Mouse (Mus musculus): Measurements from ENCODE around the gene Slc25a29. TPM values are rescaled to one million over a fixed set of nuclear protein-coding genes. Genes with fewer than 3 reads are reported as not detected.
A peak's percentile ranks its signal among the peaks of the same experiment; 100 is the strongest.

Gene Slc25a29
- polyA plus RNA-seq, 1 experiment from 2014 or later: 3.1 TPM

DNA sequence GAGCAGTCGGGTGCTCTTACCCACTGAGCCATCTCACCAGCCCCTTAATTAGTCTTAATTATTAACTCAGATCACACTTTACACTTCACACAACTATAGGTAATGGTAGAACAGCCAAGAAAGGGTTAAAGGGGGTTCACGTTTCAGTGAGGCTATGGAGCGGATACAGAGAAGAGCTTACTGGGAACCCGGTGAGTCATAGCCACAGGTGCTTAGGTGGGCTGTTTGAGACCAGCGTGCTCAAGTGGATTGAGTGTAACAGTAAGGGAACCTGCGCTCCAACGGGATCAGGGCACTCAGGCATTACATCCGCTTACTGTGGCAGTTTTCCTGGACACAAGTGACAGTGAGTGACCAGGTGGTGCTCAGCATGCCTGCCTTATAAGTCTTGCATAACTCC, 12.6 kb downstream of the Slc25a29 start:
- H3K9me3 ChIP-seq (replicated peaks): no peaks in the 10 kb centered on the region
- H3K27me3 ChIP-seq: no peaks in the 10 kb centered on the region
- H3K4me1 ChIP-seq (replicated peaks): peaks cover 6% of the 10 kb centered on the region
- H3K4me3 ChIP-seq: no peak overlapping the region
- H3K27ac ChIP-seq: no peak overlapping the region
- H3K4me2 ChIP-seq: no peak overlapping the region
- WGBS: 68% methylated on average over 8 of the region's 8 CpGs
- H3K9ac ChIP-seq: no peak overlapping the region
- no peaks in the 10 kb centered on the region for H3K36me3 ChIP-seq
- ATAC-seq (replicated peaks; ENCODE audit: insufficient number of reproducible peaks, insufficient read depth, low FRiP score, low read depth): no peak

DNA sequence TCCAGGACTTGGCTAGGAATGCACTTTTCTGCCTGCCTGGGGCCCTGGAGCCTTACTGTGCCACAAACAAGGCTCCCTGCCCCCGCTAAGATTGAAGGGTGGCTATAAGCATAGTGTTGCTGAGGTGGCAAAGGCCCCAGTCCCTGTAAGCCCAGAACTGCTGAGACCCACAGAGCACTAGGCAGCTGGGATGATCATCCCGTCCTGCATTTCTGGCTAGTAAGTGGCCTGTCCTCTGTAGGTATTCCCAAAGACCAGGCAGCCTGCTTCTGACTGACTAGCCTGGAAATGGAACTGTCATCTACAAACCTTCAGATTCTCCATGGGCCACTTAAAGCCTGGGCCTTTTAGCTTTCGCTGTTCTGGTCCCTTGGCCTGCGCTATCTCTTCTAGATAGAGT, 15.2 kb downstream of the Slc25a29 start:
- Histone ChIP-seq H3K27me3 (no peaks in the 10 kb centered on the region), H3K9ac (no peak overlapping the region), H3K4me2 (no peak overlapping the region), H3K36me3 (peaks cover 9% of the 10 kb centered on the region), H3K27ac (no peak overlapping the region), H3K9me3 (replicated peaks) (no peaks in the 10 kb centered on the region), H3K4me3 (no peak overlapping the region), H3K4me1 (replicated peaks) (peaks cover 8% of the 10 kb centered on the region)
- 76% methylated on average over 4 of the region's 4 CpGs for WGBS
- no peak for ATAC-seq (replicated peaks; ENCODE audit: insufficient number of reproducible peaks, insufficient read depth, low FRiP score, low read depth)

DNA sequence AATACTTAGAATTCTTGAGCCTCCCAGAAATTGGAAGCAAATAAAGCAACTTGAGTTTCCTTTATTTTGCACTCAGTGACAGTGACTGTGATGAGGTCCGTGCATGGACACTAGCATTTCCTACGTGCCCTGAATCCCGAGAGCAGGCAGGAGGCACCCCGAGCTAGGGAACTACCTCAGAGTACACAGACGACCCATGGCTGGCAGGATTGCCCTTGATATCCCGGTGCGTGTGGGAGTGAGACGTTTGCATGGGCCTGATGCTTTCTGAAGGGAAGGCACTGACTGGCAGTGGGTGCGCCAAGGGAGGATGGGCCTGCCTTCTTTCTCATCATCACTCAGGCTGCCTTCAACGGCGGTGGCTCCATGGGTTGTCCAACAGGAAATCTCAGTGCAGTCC, 19.1 kb downstream of the Slc25a29 start:
- WGBS: 66% methylated on average over 11 of the region's 11 CpGs
- Histone ChIP-seq H3K9me3 (replicated peaks) (no peaks in the 10 kb centered on the region), H3K9ac (no peak overlapping the region), H3K27me3 (no peaks in the 10 kb centered on the region), H3K27ac (no peak overlapping the region), H3K4me2 (no peak overlapping the region), H3K36me3 (peaks cover 16% of the 10 kb centered on the region), H3K4me3 (no peak overlapping the region), H3K4me1 (replicated peaks) (peaks cover 16% of the 10 kb centered on the region)
- no peak for ATAC-seq (replicated peaks; ENCODE audit: insufficient number of reproducible peaks, insufficient read depth, low FRiP score, low read depth)

DNA sequence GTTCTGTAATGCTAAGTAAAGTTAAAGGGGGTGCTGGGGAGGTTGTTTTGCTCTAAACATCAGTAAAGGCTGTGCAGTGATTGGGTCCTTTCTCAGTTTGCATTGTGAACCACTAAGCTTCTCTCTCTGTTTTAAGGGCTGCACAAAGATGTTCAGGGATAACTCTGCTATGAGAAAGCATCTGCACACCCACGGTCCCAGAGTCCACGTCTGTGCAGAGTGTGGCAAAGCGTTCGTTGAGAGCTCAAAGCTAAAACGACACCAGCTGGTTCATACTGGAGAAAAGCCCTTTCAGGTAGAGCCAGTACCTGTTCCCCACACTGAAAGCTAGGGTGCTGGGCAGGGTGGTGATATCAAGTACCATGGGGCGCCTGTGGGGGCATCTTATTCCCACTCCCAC, 21.2 kb downstream of the Slc25a29 start:
- Histone ChIP-seq H3K4me3 (no peak overlapping the region), H3K9me3 (replicated peaks) (no peaks in the 10 kb centered on the region), H3K4me2 (no peak overlapping the region), H3K4me1 (replicated peaks) (peaks cover 27% of the 10 kb centered on the region; the same call in 1 of the 2 replicates), H3K27me3 (no peaks in the 10 kb centered on the region), H3K36me3 (peaks cover 19% of the 10 kb centered on the region), H3K27ac (no peak overlapping the region), H3K9ac (no peak overlapping the region)
- no peak for ATAC-seq (replicated peaks; ENCODE audit: insufficient number of reproducible peaks, insufficient read depth, low FRiP score, low read depth)
- WGBS: 91% methylated on average over 6 of the region's 6 CpGs

DNA sequence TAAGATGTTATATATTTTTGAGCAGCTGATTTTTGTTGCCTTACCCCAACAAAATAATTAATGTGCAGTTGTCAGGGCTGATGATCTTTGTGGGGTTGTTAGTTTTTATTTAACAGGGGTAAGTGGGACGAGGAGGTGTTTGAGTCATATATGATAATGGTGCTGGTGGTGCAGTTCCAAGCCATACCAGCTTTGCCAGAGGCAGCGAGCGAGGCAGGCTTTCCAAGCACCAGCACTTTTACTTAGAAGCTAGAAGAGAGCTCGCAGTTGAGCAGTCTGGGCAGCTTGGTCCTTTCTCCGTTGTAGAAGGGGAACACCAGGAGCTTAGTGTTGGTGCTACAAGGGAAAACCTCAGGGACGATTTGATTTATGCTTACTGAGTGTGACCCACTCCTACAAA, 23.2 kb downstream of the Slc25a29 start:
- no peaks in the 10 kb centered on the region for H3K9me3 ChIP-seq (replicated peaks)
- H3K9ac ChIP-seq: no peak overlapping the region
- H3K4me3 ChIP-seq: no peak overlapping the region
- WGBS: 80% methylated on average over 6 of the region's 6 CpGs
- peaks cover 36% of the 10 kb centered on the region for H3K4me1 ChIP-seq (replicated peaks)
- peaks cover 15% of the 10 kb centered on the region for H3K36me3 ChIP-seq
- ATAC-seq (replicated peaks; ENCODE audit: insufficient number of reproducible peaks, insufficient read depth, low FRiP score, low read depth): no peak
- no peaks in the 10 kb centered on the region for H3K27me3 ChIP-seq
- H3K4me2 ChIP-seq: no peak overlapping the region
- H3K27ac ChIP-seq: no peak overlapping the region

DNA sequence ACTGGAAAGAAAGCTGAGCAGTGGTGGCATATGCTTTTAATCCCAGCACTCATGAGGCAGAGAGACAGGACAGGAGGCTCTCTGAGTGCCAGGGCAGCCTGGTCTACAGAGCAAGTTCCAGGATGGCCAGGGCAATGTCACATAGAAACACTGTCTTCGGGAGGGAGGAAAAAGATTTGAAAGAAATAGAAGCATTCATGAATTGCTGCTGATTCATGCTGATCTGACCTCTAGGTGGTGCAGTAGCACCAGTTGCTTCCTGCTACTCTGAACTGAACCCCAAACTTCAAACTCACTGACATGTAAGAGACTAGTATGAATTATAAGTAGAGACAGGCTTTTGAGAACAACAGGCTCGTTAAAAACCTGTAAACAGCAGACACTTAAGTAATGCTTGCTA, 24.6 kb downstream of the Slc25a29 start:
- H3K4me2 ChIP-seq: no peak overlapping the region
- H3K27me3 ChIP-seq: no peaks in the 10 kb centered on the region
- peaks cover 35% of the 10 kb centered on the region for H3K4me1 ChIP-seq (replicated peaks)
- H3K36me3 ChIP-seq: peaks cover 10% of the 10 kb centered on the region; the same call in 1 of the 2 replicates
- H3K27ac ChIP-seq: no peak overlapping the region
- H3K9me3 ChIP-seq (replicated peaks): no peaks in the 10 kb centered on the region
- H3K9ac ChIP-seq: no peak overlapping the region
- 50% methylated on average over 2 of the region's 2 CpGs for WGBS
- H3K4me3 ChIP-seq: no peak overlapping the region
- ATAC-seq (replicated peaks; ENCODE audit: insufficient number of reproducible peaks, insufficient read depth, low FRiP score, low read depth): no peak

DNA sequence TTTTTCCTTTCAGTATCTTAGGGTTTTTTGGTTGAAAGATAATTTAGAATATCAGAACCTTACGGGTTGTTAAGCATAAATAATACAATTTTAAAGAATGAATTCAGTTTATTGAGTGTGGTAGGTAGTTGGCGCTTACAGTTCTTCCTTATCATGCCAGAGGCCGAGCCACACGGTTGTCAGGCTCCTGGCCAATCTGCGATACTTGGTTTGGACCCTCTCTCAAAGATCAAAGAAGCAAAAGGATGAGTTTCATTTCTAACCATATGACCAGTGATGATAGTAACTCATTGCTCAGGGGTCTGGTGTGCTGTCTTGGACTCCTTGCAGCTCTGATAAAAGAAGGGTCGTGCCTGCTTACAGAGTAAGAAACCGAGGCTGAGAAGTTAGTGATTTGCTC, 25.4 kb downstream of the Slc25a29 start:
- H3K27ac ChIP-seq: no peak overlapping the region
- WGBS: 66% methylated on average over 7 of the region's 7 CpGs
- no peak overlapping the region for H3K4me3 ChIP-seq
- H3K36me3 ChIP-seq: peaks cover 10% of the 10 kb centered on the region; the same call in 1 of the 2 replicates
- no peak overlapping the region for H3K9ac ChIP-seq
- no peak overlapping the region for H3K4me2 ChIP-seq
- H3K4me1 ChIP-seq (replicated peaks): peaks cover 38% of the 10 kb centered on the region
- H3K9me3 ChIP-seq (replicated peaks): no peaks in the 10 kb centered on the region
- no peaks in the 10 kb centered on the region for H3K27me3 ChIP-seq
- no peak for ATAC-seq (replicated peaks; ENCODE audit: insufficient number of reproducible peaks, insufficient read depth, low FRiP score, low read depth)

DNA sequence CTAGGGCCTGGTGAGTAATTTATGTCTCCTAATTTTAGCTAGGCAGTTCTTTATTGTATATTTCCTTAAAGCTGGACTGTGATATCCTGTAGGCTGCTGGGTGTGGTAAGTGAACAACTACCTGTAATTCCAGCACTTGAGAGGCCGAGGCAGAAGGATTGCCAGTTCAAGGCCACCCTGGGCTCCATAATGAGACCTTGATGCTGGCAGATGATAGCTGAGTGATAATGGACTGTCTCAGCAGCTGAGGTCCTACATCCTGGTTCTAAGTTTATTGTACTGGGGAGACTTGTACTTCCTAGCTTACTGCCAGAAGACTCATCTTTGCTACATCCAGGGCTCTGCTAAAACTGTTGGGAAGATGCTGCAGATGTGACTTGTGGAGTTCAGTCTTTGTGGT, 25.9 kb downstream of the Slc25a29 start:
- peaks cover 7% of the 10 kb centered on the region; the same call in 1 of the 2 replicates for H3K36me3 ChIP-seq
- H3K4me1 ChIP-seq (replicated peaks): peaks cover 38% of the 10 kb centered on the region
- H3K9ac ChIP-seq: no peak overlapping the region
- 63% methylated on average over 1 of the region's 1 CpGs for WGBS
- H3K9me3 ChIP-seq (replicated peaks): no peaks in the 10 kb centered on the region
- H3K4me2 ChIP-seq: no peak overlapping the region
- H3K27ac ChIP-seq: no peak overlapping the region
- no peaks in the 10 kb centered on the region for H3K27me3 ChIP-seq
- ATAC-seq (replicated peaks; ENCODE audit: insufficient number of reproducible peaks, insufficient read depth, low FRiP score, low read depth): no peak
- no peak overlapping the region for H3K4me3 ChIP-seq

DNA sequence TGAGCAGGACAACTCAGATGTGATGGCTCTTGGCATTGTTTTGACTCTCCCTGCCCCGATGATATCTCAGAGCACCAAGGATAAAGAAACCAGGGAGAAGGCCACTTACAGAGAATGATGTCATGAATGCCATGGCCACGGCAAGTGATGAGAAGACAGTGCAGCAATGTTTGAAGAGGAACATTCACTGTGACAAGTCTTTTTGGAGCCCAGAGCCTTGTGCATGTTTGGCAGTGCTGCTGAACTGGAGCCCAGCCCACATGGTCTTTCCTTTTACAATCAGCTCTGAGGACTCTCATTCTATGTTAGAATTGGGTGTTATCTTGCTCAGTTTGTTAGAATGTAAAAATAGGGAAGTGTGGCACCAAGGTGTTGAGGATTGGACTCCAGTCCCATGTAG, 27.2 kb downstream of the Slc25a29 start:
- Histone ChIP-seq H3K9ac (no peak overlapping the region), H3K9me3 (replicated peaks) (no peaks in the 10 kb centered on the region), H3K4me1 (replicated peaks) (peaks cover 46% of the 10 kb centered on the region), H3K4me2 (no peak overlapping the region), H3K27ac (no peak overlapping the region), H3K27me3 (no peaks in the 10 kb centered on the region), H3K4me3 (no peak overlapping the region), H3K36me3 (0 out of 2 replicates have a peak, but pooled peaks cover 3% of the 10 kb centered on the region)
- no peak for ATAC-seq (replicated peaks; ENCODE audit: insufficient number of reproducible peaks, insufficient read depth, low FRiP score, low read depth)
- WGBS: 38% methylated on average over 2 of the region's 2 CpGs

DNA sequence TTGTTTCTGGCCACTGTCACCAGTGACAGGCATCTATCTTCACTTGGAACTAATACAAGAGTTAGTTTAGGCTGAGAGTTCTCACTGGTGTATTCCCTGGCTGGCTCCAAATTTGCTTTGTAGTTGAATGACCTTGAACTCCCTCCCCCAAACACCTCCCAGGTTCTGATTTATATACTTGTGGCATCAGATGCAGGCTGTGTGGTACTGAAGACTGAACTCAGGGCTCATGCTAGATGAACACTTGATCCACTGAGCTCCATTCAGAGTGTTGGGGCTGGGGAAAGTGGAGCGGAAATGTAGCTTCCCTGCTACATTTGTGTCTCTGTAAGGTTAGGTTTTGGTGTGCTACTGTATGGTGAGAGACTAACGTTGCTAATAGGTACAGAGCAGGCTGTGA, 31.3 kb downstream of the Slc25a29 start:
- 83% methylated on average over 2 of the region's 2 CpGs for WGBS
- Histone ChIP-seq H3K4me2 (no peak overlapping the region), H3K9me3 (replicated peaks) (no peaks in the 10 kb centered on the region), H3K27me3 (no peaks in the 10 kb centered on the region), H3K27ac (no peak overlapping the region), H3K4me3 (no peak overlapping the region), H3K36me3 (no peaks in the 10 kb centered on the region), H3K9ac (no peak overlapping the region), H3K4me1 (replicated peaks) (peaks cover 58% of the 10 kb centered on the region)
- no peak for ATAC-seq (replicated peaks; ENCODE audit: insufficient number of reproducible peaks, insufficient read depth, low FRiP score, low read depth)

DNA sequence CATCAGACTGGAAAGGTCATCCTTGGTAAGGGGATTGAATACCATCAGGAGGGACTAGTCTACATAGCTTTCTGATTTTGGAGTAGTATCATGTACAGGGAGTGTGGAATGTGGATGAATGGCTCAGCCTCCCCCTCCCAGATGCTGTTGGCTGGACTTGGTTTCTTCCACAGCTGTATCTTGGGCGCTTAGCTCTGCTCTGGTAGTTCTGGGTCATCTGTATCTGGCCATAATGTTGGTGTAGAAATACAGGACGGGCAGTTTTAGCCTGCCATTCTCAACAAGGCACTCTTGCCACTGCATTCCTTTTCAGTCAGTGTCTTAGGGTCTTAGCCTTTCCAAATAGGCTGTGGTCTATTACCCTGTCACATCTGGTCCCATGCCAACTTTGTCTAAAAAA, 34.1 kb downstream of the Slc25a29 start:
- no peaks in the 10 kb centered on the region for H3K9me3 ChIP-seq (replicated peaks)
- H3K4me1 ChIP-seq (replicated peaks): peaks cover 55% of the 10 kb centered on the region
- peak overlapping the region; percentile 42; the same call in 1 of the 2 replicates for H3K27ac ChIP-seq
- no peaks in the 10 kb centered on the region for H3K27me3 ChIP-seq
- no peak; the same call in 1 of the 2 replicates for ATAC-seq (replicated peaks; ENCODE audit: insufficient number of reproducible peaks, insufficient read depth, low FRiP score, low read depth)
- 53% methylated on average over 2 of the region's 2 CpGs for WGBS
- H3K4me2 ChIP-seq: no peak overlapping the region
- H3K4me3 ChIP-seq: no peak overlapping the region
- H3K9ac ChIP-seq: no peak overlapping the region
- H3K36me3 ChIP-seq: no peaks in the 10 kb centered on the region

DNA sequence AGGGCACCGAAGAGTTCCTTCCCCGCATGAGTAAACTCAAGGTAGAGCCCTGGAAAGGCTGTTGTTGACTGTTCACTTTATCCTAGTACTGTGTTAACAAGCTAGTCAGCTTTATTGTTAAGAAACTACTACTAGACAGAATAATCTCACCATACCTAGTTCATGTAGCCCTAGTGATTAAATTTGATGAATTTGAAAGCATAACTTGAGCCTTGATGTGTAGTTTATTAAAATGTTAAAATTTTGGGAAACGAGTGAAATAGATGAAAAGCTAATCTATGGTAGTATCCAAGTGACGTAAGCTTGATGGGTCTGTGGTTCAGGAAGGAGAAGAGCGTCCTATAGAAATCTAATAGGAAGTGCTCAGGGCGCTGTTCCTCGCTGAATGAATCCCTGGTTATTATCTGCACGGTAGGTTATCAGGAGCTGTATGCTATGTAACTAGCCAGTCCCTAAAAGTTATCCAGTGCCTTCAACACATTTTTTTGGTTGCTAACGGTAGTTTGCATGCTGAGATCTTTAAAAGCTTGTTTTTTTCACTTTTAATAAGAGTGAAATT, 40.6 kb downstream of the Slc25a29 start:
- peak overlapping the region; percentile 97 for H3K9ac ChIP-seq
- H3K36me3 ChIP-seq: no peaks in the 10 kb centered on the region
- peak overlapping the region; percentile 68 for H3K4me2 ChIP-seq
- WGBS: 4% methylated on average over 9 of the region's 9 CpGs
- H3K4me1 ChIP-seq (replicated peaks): peaks cover 30% of the 10 kb centered on the region
- peak overlapping the region; percentile 100 for H3K27ac ChIP-seq
- H3K27me3 ChIP-seq: no peaks in the 10 kb centered on the region
- no peak for ATAC-seq (replicated peaks; ENCODE audit: insufficient number of reproducible peaks, insufficient read depth, low FRiP score, low read depth)
- H3K4me3 ChIP-seq: peak overlapping the region; percentile 99
- no peaks in the 10 kb centered on the region for H3K9me3 ChIP-seq (replicated peaks)
